Mouse (Mus musculus) thymus, adult 2 months (tissue): ENCODE measurements around the gene Rgs6.

ENCODE experiments used
- CTCF ChIP-seq: fragments of 200-500 bp; IDR thresholded peaks from 2 replicates; pipeline ENCODE4 v1.5.1; 2012; ENCODE audit warnings: mild to moderate bottlenecking, control low read depth, low read length, moderate library complexity, borderline replicate concordance; ENCODE audit not compliant: control insufficient read depth, poor library complexity, insufficient read depth; ENCODE audit errors: extremely low read depth
- POLR2A ChIP-seq: fragments of 200-500 bp; IDR thresholded peaks from 2 replicates; pipeline ENCODE4 v1.6.1; 2012; ENCODE audit warnings: mild to moderate bottlenecking, low read length, control low read depth, moderate library complexity; ENCODE audit not compliant: control insufficient read depth, poor library complexity, insufficient read depth; ENCODE audit errors: extremely low read depth

GRCm38 (mm10) chr12:82757367-82757766 lies 169.3 kb downstream of the Rgs6 start:
- no peak for TF ChIP-seq CTCF
- TF ChIP-seq POLR2A, result no peak
